Mouse (Mus musculus) testis, adult 2 months (tissue): ENCODE results near the gene Fcrl6.

ENCODE experiments used
- CTCF ChIP-seq: fragments of 200-500 bp; IDR thresholded peaks from 2 replicates; pipeline ENCODE4 v1.5.1; 2012; ENCODE audit warnings: low read depth, mild to moderate bottlenecking, inconsistent platforms, low read length, moderate library complexity; ENCODE audit not compliant: control insufficient read depth, insufficient read depth, insufficient replicate concordance
- POLR2A ChIP-seq: fragments of 200-500 bp; IDR thresholded peaks from 2 replicates; pipeline ENCODE4 v1.6.1; 2012; ENCODE audit warnings: low read depth, mild to moderate bottlenecking, inconsistent platforms, low read length, moderate library complexity; ENCODE audit not compliant: control insufficient read depth

DNA sequence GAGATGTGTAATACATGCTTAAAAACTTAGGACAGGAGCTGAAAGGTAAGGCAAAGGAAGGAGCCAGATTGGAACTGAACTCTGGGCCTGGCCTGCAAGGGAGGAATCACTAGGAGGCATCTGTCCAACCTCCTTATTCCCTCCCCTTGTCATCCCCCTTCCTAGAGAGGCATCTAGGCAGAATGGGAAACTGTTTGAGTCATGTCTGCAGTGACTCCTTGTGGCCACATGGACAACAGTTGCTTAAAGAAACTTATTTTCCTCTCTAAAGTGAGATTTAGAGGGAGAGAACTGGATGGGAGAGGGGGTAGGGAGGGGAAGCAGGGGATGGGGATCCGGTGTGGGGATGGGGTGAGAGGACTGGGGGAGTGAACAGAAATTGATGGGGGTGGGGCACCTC is 10.4 kb upstream of the Fcrl6 start:
- TF ChIP-seq CTCF: no peak
- TF ChIP-seq POLR2A: no peak
